Mouse (Mus musculus): ENCODE data around the gene Usp6nl. TPM values are rescaled to one million over a fixed set of nuclear protein-coding genes. Genes with fewer than 3 reads are reported as not detected.

Gene Usp6nl
- polyA plus RNA-seq, 1 experiment from 2014 or later: 2.7 TPM

DNA sequence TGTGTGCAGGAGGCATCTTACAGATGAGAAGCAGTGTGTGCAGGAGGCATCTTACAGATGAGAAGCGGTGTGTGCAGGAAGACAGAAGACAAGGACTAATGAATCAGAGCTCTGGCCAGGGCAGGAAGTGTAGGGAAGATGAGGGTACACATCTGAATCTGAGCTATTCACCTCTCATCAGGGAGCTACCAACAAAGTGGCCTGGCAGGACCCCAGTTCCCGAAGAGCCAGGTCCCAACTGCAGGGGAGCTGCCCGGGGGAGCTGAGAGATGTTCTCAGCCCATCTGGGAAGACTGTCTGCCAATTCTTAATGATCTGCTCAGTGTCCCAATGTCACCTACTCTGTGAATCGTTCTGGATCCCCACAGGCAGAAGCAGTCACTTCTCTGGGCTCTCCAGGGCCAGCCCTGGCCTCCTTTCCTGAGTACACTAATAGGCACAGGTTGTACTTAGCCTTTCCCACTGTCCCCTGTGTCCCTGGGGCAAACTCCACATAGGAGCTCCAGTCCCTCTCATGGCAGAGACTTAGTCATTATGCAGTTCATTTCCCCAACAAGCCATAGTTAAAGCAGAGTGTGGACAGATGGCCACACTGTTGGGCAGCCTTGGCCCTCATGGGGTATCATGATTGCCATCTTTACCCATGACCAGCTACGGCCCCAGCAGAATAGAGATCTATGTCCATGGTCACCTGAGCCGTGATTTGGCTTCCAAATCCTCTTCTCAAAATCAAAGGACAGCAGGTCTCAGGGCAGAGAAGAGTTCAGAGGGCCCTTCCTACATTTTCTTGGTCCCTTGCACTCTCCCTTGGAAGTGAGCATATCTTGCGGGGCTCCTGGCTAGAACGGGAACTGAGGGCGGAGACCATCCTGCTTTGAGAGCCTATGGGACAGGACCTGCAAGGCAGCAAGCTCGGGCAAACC is 165.4 kb downstream of the Usp6nl start:
- ATAC-seq (ENCODE audit: low read depth): no peak
- Histone ChIP-seq H3K9ac (ENCODE audit: low read depth, low read length) (no peak overlapping the region), H3K4me2 (ENCODE audit: low read depth, low read length) (no peak overlapping the region), H3K4me3 (ENCODE audit: low read depth, low read length) (no peak overlapping the region), H3K27me3 (ENCODE audit: control insufficient read depth, insufficient read depth, low read depth, low read length) (no peaks in the 10 kb centered on the region), H3K4me1 (ENCODE audit: control insufficient read depth, low read depth, low read length) (no peaks in the 10 kb centered on the region), H3K9me3 (replicated peaks; ENCODE audit: control insufficient read depth, low read length) (no peaks in the 10 kb centered on the region), H3K27ac (ENCODE audit: low read length) (no peak overlapping the region), H3K36me3 (ENCODE audit: control insufficient read depth, insufficient read depth) (no peaks in the 10 kb centered on the region)
- WGBS (ENCODE audit: insufficient replicate concordance): 59% methylated on average over 10 of the region's 10 CpGs

DNA sequence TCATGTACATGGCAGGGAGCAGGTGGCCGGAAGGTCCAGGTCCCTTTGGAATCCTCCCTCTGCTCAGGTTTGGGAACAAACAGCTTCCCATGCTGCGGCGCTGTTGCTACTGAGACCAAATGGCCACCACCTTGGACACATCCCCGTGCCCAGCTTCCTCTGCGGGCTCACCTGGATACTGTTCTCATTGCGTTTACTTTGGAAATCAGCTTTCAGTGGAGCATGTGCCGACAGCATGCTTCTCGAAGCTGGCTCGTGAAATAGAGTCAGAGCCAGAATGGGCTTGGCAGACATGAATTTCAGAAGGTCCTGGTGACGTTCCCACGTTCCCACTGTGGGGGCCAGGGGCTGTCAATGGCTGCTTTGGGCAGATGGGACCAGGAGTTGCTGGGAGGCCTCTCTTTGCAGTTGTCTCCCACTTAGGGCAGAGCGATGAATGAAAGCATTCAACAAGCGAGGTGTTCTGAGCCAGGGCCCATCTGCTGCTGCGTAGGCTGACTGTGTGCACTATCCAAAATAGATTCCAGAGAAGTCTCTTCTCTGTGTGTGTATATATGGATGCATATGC is 166.1 kb downstream of the Usp6nl start:
- no peak overlapping the region for H3K9ac ChIP-seq (ENCODE audit: low read depth, low read length)
- H3K4me3 ChIP-seq (ENCODE audit: low read depth, low read length): no peak overlapping the region
- no peaks in the 10 kb centered on the region for H3K27me3 ChIP-seq (ENCODE audit: control insufficient read depth, insufficient read depth, low read depth, low read length)
- H3K4me1 ChIP-seq (ENCODE audit: control insufficient read depth, low read depth, low read length): no peaks in the 10 kb centered on the region
- no peak overlapping the region for H3K27ac ChIP-seq (ENCODE audit: low read length)
- no peak for ATAC-seq (ENCODE audit: low read depth)
- 68% methylated on average over 14 of the region's 14 CpGs for WGBS (ENCODE audit: insufficient replicate concordance)
- H3K4me2 ChIP-seq (ENCODE audit: low read depth, low read length): no peak overlapping the region
- no peaks in the 10 kb centered on the region for H3K36me3 ChIP-seq (ENCODE audit: control insufficient read depth, insufficient read depth)
- no peaks in the 10 kb centered on the region for H3K9me3 ChIP-seq (replicated peaks; ENCODE audit: control insufficient read depth, low read length)

DNA sequence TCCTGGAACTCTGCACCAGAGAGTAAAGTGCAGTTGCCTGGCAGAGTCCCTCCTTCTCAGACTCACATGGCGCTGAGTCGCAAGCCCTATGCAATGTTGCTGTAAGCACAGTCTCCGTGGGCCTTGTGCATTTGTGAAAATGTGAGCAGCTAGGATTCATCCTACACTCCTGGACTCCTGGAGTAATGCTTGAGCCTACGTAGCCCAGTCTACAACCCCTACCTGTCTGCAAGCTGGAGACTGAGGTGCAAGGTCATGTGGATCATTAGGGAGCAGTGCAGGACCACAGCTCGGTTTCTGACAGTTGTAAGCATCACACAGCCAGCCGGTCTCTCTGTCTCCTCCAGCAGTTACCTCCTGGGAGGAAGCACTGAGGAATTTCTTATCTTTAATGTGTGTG is 167.6 kb downstream of the Usp6nl start:
- WGBS (ENCODE audit: insufficient replicate concordance): 72% methylated on average over 6 of the region's 6 CpGs
- Histone ChIP-seq H3K4me2 (ENCODE audit: low read depth, low read length) (no peak overlapping the region), H3K9me3 (replicated peaks; ENCODE audit: control insufficient read depth, low read length) (no peaks in the 10 kb centered on the region), H3K4me1 (ENCODE audit: control insufficient read depth, low read depth, low read length) (no peaks in the 10 kb centered on the region), H3K4me3 (ENCODE audit: low read depth, low read length) (no peak overlapping the region), H3K36me3 (ENCODE audit: control insufficient read depth, insufficient read depth) (no peaks in the 10 kb centered on the region), H3K27ac (ENCODE audit: low read length) (no peak overlapping the region), H3K9ac (ENCODE audit: low read depth, low read length) (no peak overlapping the region), H3K27me3 (ENCODE audit: control insufficient read depth, insufficient read depth, low read depth, low read length) (no peaks in the 10 kb centered on the region)
- ATAC-seq (ENCODE audit: low read depth): no peak

DNA sequence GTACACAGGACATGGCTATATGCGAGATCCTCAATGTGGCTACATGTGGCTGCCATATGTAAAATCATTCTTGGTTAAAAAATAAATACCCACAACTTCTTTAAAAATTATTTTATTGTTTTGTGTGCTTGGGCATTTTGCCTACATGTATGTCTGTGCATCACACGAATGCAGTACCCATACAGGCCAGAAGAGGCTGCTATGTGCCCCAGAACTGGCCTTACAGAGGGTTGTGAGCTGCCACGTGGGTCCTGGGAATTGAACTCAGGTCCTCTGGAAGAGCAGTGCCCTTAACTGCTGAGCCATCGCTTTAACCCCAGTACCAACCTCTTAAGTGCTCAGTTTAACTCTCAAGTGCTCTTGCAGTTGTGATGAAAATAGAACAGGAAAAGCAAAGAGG is 168.4 kb downstream of the Usp6nl start:
- no peaks in the 10 kb centered on the region for H3K36me3 ChIP-seq (ENCODE audit: control insufficient read depth, insufficient read depth)
- no peak overlapping the region for H3K9ac ChIP-seq (ENCODE audit: low read depth, low read length)
- no peaks in the 10 kb centered on the region for H3K27me3 ChIP-seq (ENCODE audit: control insufficient read depth, insufficient read depth, low read depth, low read length)
- WGBS (ENCODE audit: insufficient replicate concordance): 53% methylated on average over 4 of the region's 4 CpGs
- H3K4me2 ChIP-seq (ENCODE audit: low read depth, low read length): no peak overlapping the region
- ATAC-seq (ENCODE audit: low read depth): no peak
- no peaks in the 10 kb centered on the region for H3K4me1 ChIP-seq (ENCODE audit: control insufficient read depth, low read depth, low read length)
- no peak overlapping the region for H3K4me3 ChIP-seq (ENCODE audit: low read depth, low read length)
- H3K27ac ChIP-seq (ENCODE audit: low read length): no peak overlapping the region
- no peaks in the 10 kb centered on the region for H3K9me3 ChIP-seq (replicated peaks; ENCODE audit: control insufficient read depth, low read length)

DNA sequence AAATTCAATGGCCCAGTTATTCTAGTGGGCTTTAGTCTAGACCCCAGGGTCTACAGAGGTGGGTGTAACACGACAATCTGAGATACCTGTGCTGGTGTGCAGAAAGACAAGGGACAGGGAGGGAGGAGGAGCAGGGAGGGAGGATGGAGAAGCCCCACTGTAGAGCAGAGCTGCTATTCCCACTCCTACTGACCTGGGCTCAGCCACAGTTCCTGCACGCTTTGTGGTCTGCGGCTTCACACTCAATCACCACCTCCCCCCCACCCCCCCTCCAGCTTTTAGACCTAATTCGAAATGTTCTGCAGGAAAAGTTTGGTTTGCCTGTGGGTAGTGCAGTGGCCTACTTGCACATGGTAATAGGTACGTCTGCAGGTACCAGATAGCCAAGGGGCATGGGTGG is 171.4 kb downstream of the Usp6nl start:
- Histone ChIP-seq H3K36me3 (ENCODE audit: control insufficient read depth, insufficient read depth) (no peaks in the 10 kb centered on the region), H3K27ac (ENCODE audit: low read length) (no peak overlapping the region), H3K4me2 (ENCODE audit: low read depth, low read length) (no peak overlapping the region), H3K27me3 (ENCODE audit: control insufficient read depth, insufficient read depth, low read depth, low read length) (no peaks in the 10 kb centered on the region), H3K9me3 (replicated peaks; ENCODE audit: control insufficient read depth, low read length) (no peaks in the 10 kb centered on the region), H3K9ac (ENCODE audit: low read depth, low read length) (no peak overlapping the region), H3K4me1 (ENCODE audit: control insufficient read depth, low read depth, low read length) (no peaks in the 10 kb centered on the region), H3K4me3 (ENCODE audit: low read depth, low read length) (no peak overlapping the region)
- ATAC-seq (ENCODE audit: low read depth): no peak
- WGBS (ENCODE audit: insufficient replicate concordance): 48% methylated on average over 5 of the region's 5 CpGs

Other genes starting within 250 kb of the Usp6nl start
- 7.1 and 10.2 TPM in 2 replicates for gene Proser2, start 192.5 kb upstream of the Usp6nl start, polyA plus RNA-seq (2015; fragmentation: Nextera tagmentation; extraction: Ambion mirVana)
- gene Echdc3, start 109.6 kb upstream of the Usp6nl start, polyA plus RNA-seq (2015; fragmentation: Nextera tagmentation; extraction: Ambion mirVana): 17.2 and 21.1 TPM in 2 replicates

All from liver, embryonic 16.5 days (tissue).